Mouse (Mus musculus) small intestine, adult 2 months (tissue): Measurements from ENCODE around the gene Tysnd1. TPM values are rescaled to one million over a fixed set of nuclear protein-coding genes. Genes with fewer than 3 reads are reported as not detected.

ENCODE experiments used
- H3K27ac ChIP-seq: fragments of 200-500 bp; 2 replicates; pipeline ENCODE4 v1.5.1; 2012; ENCODE audit warnings: low read depth, low read length, control low read depth, inconsistent platforms; ENCODE audit not compliant: insufficient read depth
- H3K27me3 ChIP-seq: fragments of 200-500 bp; 2 replicates; pipeline ENCODE4 v1.6.1; 2012; ENCODE audit warnings: mild to moderate bottlenecking, moderate library complexity, low read length, inconsistent platforms; ENCODE audit not compliant: control insufficient read depth, insufficient read depth
- H3K36me3 ChIP-seq: fragments of 200-500 bp; 2 replicates; pipeline ENCODE4 v1.6.1; 2012; ENCODE audit warnings: mild to moderate bottlenecking, low read length, control low read depth, inconsistent platforms; ENCODE audit not compliant: control insufficient read depth, insufficient read depth
- H3K4me1 ChIP-seq: fragments of 200-500 bp; 2 replicates; pipeline ENCODE4 v1.6.1; 2012; ENCODE audit warnings: low read length, inconsistent platforms, mixed read lengths; ENCODE audit not compliant: control insufficient read depth, insufficient read depth, insufficient read length
- H3K4me3 ChIP-seq: fragments of 200-500 bp; 2 replicates; pipeline ENCODE4 v1.5.1; 2012; ENCODE audit warnings: low read depth, mild to moderate bottlenecking, control low read depth, inconsistent platforms, low read length, moderate library complexity
- CTCF ChIP-seq: fragments of 200-500 bp; IDR thresholded peaks from 2 replicates; pipeline ENCODE4 v1.5.1; 2012; ENCODE audit warnings: low read depth, mild to moderate bottlenecking, control low read depth, inconsistent platforms, low read length, moderate library complexity, mixed read lengths; ENCODE audit not compliant: insufficient replicate concordance, insufficient read length; ENCODE audit errors: extremely low read depth
- POLR2A ChIP-seq: fragments of 200-500 bp; IDR thresholded peaks from 2 replicates; pipeline ENCODE4 v1.6.1; 2012; ENCODE audit warnings: low read depth, mild to moderate bottlenecking, control low read depth, inconsistent platforms, low read length, moderate library complexity
- WGBS: fragments of 180-500 bp; shearing (Covaris S2); methylation state at CpG from one replicate; pipeline ENCODE4 v1.1.7; 2018; 5-methylcytosine and 5-hydroxymethylcytosine counted together
- polyA plus RNA-seq: library from polyadenylated mRNA; depleted of rRNA; stranded (reverse); fragments of >200 nt; gene quantifications from 2 replicates; pipeline ENCODE4 v1.2.3, GENCODE M21; 2012

The Tysnd1 gene
- polyA plus RNA-seq, 1 experiment = 110 TPM

GRCm38 (mm10) chr10:61669289-61669688 is 26.0 kb upstream of the Tysnd1 start:
- TF ChIP-seq POLR2A (no peak), CTCF (no peak)
- Histone ChIP-seq H3K27ac (no peak overlapping the region), H3K4me3 (no peak overlapping the region), H3K4me1 (no peaks in the 10 kb centered on the region), H3K27me3 (no peaks in the 10 kb centered on the region), H3K36me3 (peaks cover 83% of the 10 kb centered on the region)
- WGBS = 64% methylated on average over 7 of the region's 7 CpGs

GRCm38 (mm10) chr10:61669896-61670295 is 25.4 kb upstream of the Tysnd1 start:
- no peaks in the 10 kb centered on the region for H3K27me3 ChIP-seq
- no peak overlapping the region for H3K27ac ChIP-seq
- no peaks in the 10 kb centered on the region for H3K4me1 ChIP-seq
- H3K4me3 ChIP-seq = no peak overlapping the region
- peaks cover 83% of the 10 kb centered on the region for H3K36me3 ChIP-seq
- TF ChIP-seq POLR2A (no peak), CTCF (no peak)

- no peaks in the 10 kb centered on the region for H3K4me1 ChIP-seq
- TF ChIP-seq POLR2A (no peak), CTCF (no peak)
- H3K36me3 ChIP-seq = peaks cover 76% of the 10 kb centered on the region
- H3K27me3 ChIP-seq = no peaks in the 10 kb centered on the region
- no peak overlapping the region for H3K27ac ChIP-seq
- H3K4me3 ChIP-seq = no peak overlapping the region
- 95% methylated on average over 3 of the region's 3 CpGs for WGBS
These were observed 24.6 kb upstream of the Tysnd1 start for GRCm38 (mm10) chr10:61670758-61671157.

- H3K4me3 ChIP-seq = no peak overlapping the region
- TF ChIP-seq CTCF (no peak), POLR2A (no peak)
- H3K27ac ChIP-seq = no peak overlapping the region
- WGBS = 72% methylated on average over 3 of the region's 3 CpGs
- no peaks in the 10 kb centered on the region for H3K27me3 ChIP-seq
- no peaks in the 10 kb centered on the region for H3K4me1 ChIP-seq
- peaks cover 36% of the 10 kb centered on the region for H3K36me3 ChIP-seq
These were observed 19.4 kb upstream of the Tysnd1 start for GRCm38 (mm10) chr10:61675935-61676334.

- H3K27ac ChIP-seq = peak overlapping the region; percentile 73
- no peak for TF ChIP-seq CTCF
- TF ChIP-seq POLR2A = no peak
- WGBS = 30% methylated on average over 9 of the region's 9 CpGs
- H3K4me1 ChIP-seq = peaks cover 2% of the 10 kb centered on the region; the same call in 1 of the 2 replicates
- peaks cover 10% of the 10 kb centered on the region for H3K36me3 ChIP-seq
- no peaks in the 10 kb centered on the region for H3K27me3 ChIP-seq
- peak overlapping the region; percentile 62 for H3K4me3 ChIP-seq
These were observed 15.8 kb upstream of the Tysnd1 start for GRCm38 (mm10) chr10:61679545-61679944.

- TF ChIP-seq POLR2A (peak; percentile 84), CTCF (no peak)
- WGBS = under 1% methylated on average over 84 of the region's 84 CpGs
- Histone ChIP-seq H3K4me1 (peaks cover 2% of the 10 kb centered on the region; the same call in 1 of the 2 replicates), H3K36me3 (peaks cover 8% of the 10 kb centered on the region), H3K27me3 (no peaks in the 10 kb centered on the region), H3K27ac (peak within 1 kb of the TSS; percentile 73), H3K4me3 (peak within 1 kb of the TSS; percentile 79)
These were observed 15.1 kb upstream of the Tysnd1 start, which contains the start of gene Sar1a for GRCm38 (mm10) chr10:61680015-61680913. Sar1a (plus strand) TSS chr10:61680299.

- Histone ChIP-seq H3K4me1 (no peaks in the 10 kb centered on the region), H3K27ac (no peak overlapping the region), H3K4me3 (no peak overlapping the region), H3K36me3 (peaks cover 70% of the 10 kb centered on the region), H3K27me3 (no peaks in the 10 kb centered on the region)
- 83% methylated on average over 8 of the region's 8 CpGs for WGBS
- no peak for TF ChIP-seq POLR2A
- no peak for TF ChIP-seq CTCF
These were observed 5.9 kb upstream of the Tysnd1 start for GRCm38 (mm10) chr10:61689405-61689804.
